Mouse (Mus musculus) MEL (cell line): ENCODE data around the gene Slc25a34. TPM values are rescaled to one million over a fixed set of nuclear protein-coding genes. Genes with fewer than 3 reads are reported as not detected.

Experiments
- DNase-seq: peaks from one replicate; pipeline ENCODE4 v3.0.0; 2011; ENCODE audit warnings: low read depth, low spot score
- H3K27ac ChIP-seq: 2 replicates; pipeline ENCODE4 v1.5.1; 2012; ENCODE audit warnings: low read depth, mild to moderate bottlenecking, control low read depth, low read length, moderate library complexity; ENCODE audit not compliant: control insufficient read depth
- H3K27me3 ChIP-seq, 2 experiments: fragments of 150-350 bp in 1 of 2; sonication (generic) in 1 of 2; 2 replicates each; pipeline ENCODE4 v1.6.1; 2012; ENCODE audit warnings: low read length in 2 of 2, mild to moderate bottlenecking in 2 of 2, improper control_type of control experiment in 1 of 2, moderate library complexity in 1 of 2; ENCODE audit not compliant: insufficient read depth in 2 of 2, control insufficient read depth in 1 of 2
- H3K36me3 ChIP-seq, 2 experiments: 2 replicates each; pipeline ENCODE4 v1.6.1; 2012 to 2014; ENCODE audit warnings: low read length in 2 of 2, improper control_type of control experiment in 1 of 2, inconsistent platforms in 1 of 2, mild to moderate bottlenecking in 1 of 2; ENCODE audit not compliant: insufficient read depth in 2 of 2, control insufficient read depth in 1 of 2
- H3K4me1 ChIP-seq, 2 experiments: fragments of 150-350 bp in 1 of 2; sonication (generic) in 1 of 2; 2 replicates each; pipeline ENCODE4 v1.6.1; 2012; ENCODE audit warnings: low read length in 2 of 2, improper control_type of control experiment in 1 of 2, mild to moderate bottlenecking in 1 of 2; ENCODE audit not compliant: insufficient read depth in 2 of 2, control insufficient read depth in 1 of 2
- H3K4me3 ChIP-seq, 2 experiments: fragments of 150-350 bp in 1 of 2; sonication (generic) in 1 of 2; 2 replicates each; pipeline ENCODE4 v1.5.1; 2012; ENCODE audit warnings: low read depth in 2 of 2, low read length in 2 of 2, mild to moderate bottlenecking in 2 of 2, moderate library complexity in 2 of 2, control low read depth in 1 of 2, improper control_type of control experiment in 1 of 2; ENCODE audit not compliant: control insufficient read depth in 1 of 2, insufficient read depth in 1 of 2
- H3K79me2 ChIP-seq: 2 replicates; pipeline ENCODE4 v1.6.1; 2012; ENCODE audit warnings: mild to moderate bottlenecking, low read length, moderate library complexity; ENCODE audit not compliant: control insufficient read depth, poor library complexity, insufficient read depth
- H3K9ac ChIP-seq: 2 replicates; pipeline ENCODE4 v1.6.1; 2012; ENCODE audit warnings: low read depth, mild to moderate bottlenecking, control low read depth, low read length, moderate library complexity; ENCODE audit not compliant: control insufficient read depth, poor library complexity, severe bottlenecking
- H3K9me3 ChIP-seq: fragments of 150-350 bp; sonication (generic); replicated peaks from 2 replicates; pipeline ENCODE4 v1.6.1; 2012; ENCODE audit warnings: mild to moderate bottlenecking, low read length, improper control_type of control experiment, moderate library complexity; ENCODE audit not compliant: insufficient read depth
- BHLHE40 ChIP-seq: IDR thresholded peaks from 2 replicates; pipeline ENCODE4 v1.6.1; 2012; ENCODE audit warnings: low read depth, mild to moderate bottlenecking, inconsistent platforms, low read length, improper control_type of control experiment, borderline replicate concordance
- CHD1 ChIP-seq: IDR thresholded peaks from 2 replicates; pipeline ENCODE4 v1.6.1; 2012; ENCODE audit warnings: low read depth, mild to moderate bottlenecking, inconsistent platforms, low read length, improper control_type of control experiment
- E2F4 ChIP-seq: IDR thresholded peaks from 2 replicates; pipeline ENCODE4 v1.6.1; 2011; ENCODE audit warnings: low read depth, low read length, improper control_type of control experiment, borderline replicate concordance
- ELF1 ChIP-seq: IDR thresholded peaks from 2 replicates; pipeline ENCODE4 v1.6.1; 2014; ENCODE audit warnings: low read depth, mild to moderate bottlenecking, inconsistent platforms, low read length, improper control_type of control experiment, moderate library complexity
- EP300 ChIP-seq, 2 experiments: IDR thresholded peaks; 2 replicates each; pipeline ENCODE4 v1.6.1; 2011; ENCODE audit warnings: improper control_type of control experiment in 2 of 2, low read length in 2 of 2, low read depth in 1 of 2, mild to moderate bottlenecking in 1 of 2
- ETS1 ChIP-seq: IDR thresholded peaks from 2 replicates; pipeline ENCODE4 v1.6.1; 2012; ENCODE audit warnings: low read depth, mild to moderate bottlenecking, inconsistent platforms, low read length, improper control_type of control experiment, moderate library complexity
- GABPA ChIP-seq: IDR thresholded peaks from 2 replicates; pipeline ENCODE4 v1.6.1; 2012; ENCODE audit warnings: low read depth, mild to moderate bottlenecking, inconsistent platforms, low read length, improper control_type of control experiment, moderate library complexity
- GATA1 ChIP-seq: IDR thresholded peaks from 2 replicates; pipeline ENCODE4 v1.6.1; 2011; ENCODE audit warnings: low read depth, low read length, improper control_type of control experiment
- HCFC1 ChIP-seq: IDR thresholded peaks from 2 replicates; pipeline ENCODE4 v1.6.1; 2012; ENCODE audit warnings: low read depth, mild to moderate bottlenecking, inconsistent platforms, low read length, improper control_type of control experiment, moderate library complexity
- JUND ChIP-seq: IDR thresholded peaks from 2 replicates; pipeline ENCODE4 v1.6.1; 2011; ENCODE audit warnings: low read depth, mild to moderate bottlenecking, improper control_type of control experiment, low read length
- MAFK ChIP-seq: IDR thresholded peaks from 2 replicates; pipeline ENCODE4 v1.6.1; 2011; ENCODE audit warnings: low read depth, mild to moderate bottlenecking, low read length, improper control_type of control experiment, borderline replicate concordance
- MAX ChIP-seq: IDR thresholded peaks from 2 replicates; pipeline ENCODE4 v1.6.1; 2011; ENCODE audit warnings: low read length, improper control_type of control experiment
- MAZ ChIP-seq: IDR thresholded peaks from 2 replicates; pipeline ENCODE4 v1.6.1; 2012; ENCODE audit warnings: low read depth, mild to moderate bottlenecking, inconsistent platforms, low read length, improper control_type of control experiment
- MEF2A ChIP-seq: IDR thresholded peaks from 2 replicates; pipeline ENCODE4 v1.6.1; 2014; ENCODE audit warnings: low read depth, mild to moderate bottlenecking, inconsistent platforms, low read length, improper control_type of control experiment; ENCODE audit not compliant: poor library complexity, insufficient replicate concordance, severe bottlenecking; ENCODE audit errors: extremely low read depth
- MYB ChIP-seq: IDR thresholded peaks from 2 replicates; pipeline ENCODE4 v1.6.1; 2011; ENCODE audit warnings: mild to moderate bottlenecking, low read depth, low read length, improper control_type of control experiment
- MYC ChIP-seq: IDR thresholded peaks from 2 replicates; pipeline ENCODE4 v1.6.1; 2011; ENCODE audit warnings: low read depth, mild to moderate bottlenecking, low read length, improper control_type of control experiment, moderate library complexity
- NELFE ChIP-seq: IDR thresholded peaks from 2 replicates; pipeline ENCODE4 v1.6.1; 2011; ENCODE audit warnings: low read depth, low read length, improper control_type of control experiment
- NRF1 ChIP-seq: IDR thresholded peaks from 2 replicates; pipeline ENCODE4 v1.6.1; 2014; ENCODE audit warnings: low read depth, mild to moderate bottlenecking, inconsistent platforms, low read length, improper control_type of control experiment, moderate library complexity; ENCODE audit not compliant: poor library complexity, insufficient read depth, severe bottlenecking
- POLR2A ChIP-seq, 2 experiments: IDR thresholded peaks; 2 replicates each; pipeline ENCODE4 v1.6.1; 2011 to 2012; ENCODE audit warnings: low read length in 2 of 2, mild to moderate bottlenecking in 2 of 2, control low read depth in 1 of 2, improper control_type of control experiment in 1 of 2, low read depth in 1 of 2, moderate library complexity in 1 of 2; ENCODE audit not compliant: control insufficient read depth in 1 of 2, insufficient read depth in 1 of 2, poor library complexity in 1 of 2
- POLR2AphosphoS2 ChIP-seq: IDR thresholded peaks from 2 replicates; pipeline ENCODE4 v1.6.1; 2011; ENCODE audit warnings: low read length, improper control_type of control experiment
- POLR2AphosphoS5 ChIP-seq: IDR thresholded peaks from 2 replicates; pipeline ENCODE4 v1.6.1; 2012; ENCODE audit warnings: low read depth, borderline replicate concordance, mild to moderate bottlenecking, inconsistent platforms, low read length, moderate library complexity, mixed read lengths
- RCOR1 ChIP-seq: IDR thresholded peaks from 2 replicates; pipeline ENCODE4 v1.6.1; 2012; ENCODE audit warnings: low read depth, mild to moderate bottlenecking, inconsistent platforms, low read length, improper control_type of control experiment
- SIN3A ChIP-seq: IDR thresholded peaks from 2 replicates; pipeline ENCODE4 v1.6.1; 2012; ENCODE audit warnings: low read length, improper control_type of control experiment, inconsistent platforms
- SMC3 ChIP-seq: IDR thresholded peaks from 2 replicates; pipeline ENCODE4 v1.6.1; 2011; ENCODE audit warnings: low read depth, low read length, improper control_type of control experiment
- TAL1 ChIP-seq: IDR thresholded peaks from 2 replicates; pipeline ENCODE4 v1.6.1; 2012; ENCODE audit warnings: mild to moderate bottlenecking, inconsistent platforms, low read length, moderate library complexity, mixed read lengths
- TBP ChIP-seq: IDR thresholded peaks from 2 replicates; pipeline ENCODE4 v1.8.0; 2011; ENCODE audit warnings: low read depth, low read length, improper control_type of control experiment
- TCF12 ChIP-seq: IDR thresholded peaks from 2 replicates; pipeline ENCODE4 v1.6.1; 2014; ENCODE audit warnings: low read depth, mild to moderate bottlenecking, inconsistent platforms, low read length, improper control_type of control experiment, moderate library complexity
- UBTF ChIP-seq: IDR thresholded peaks from 2 replicates; pipeline ENCODE4 v1.6.1; 2012; ENCODE audit warnings: low read depth, mild to moderate bottlenecking, inconsistent platforms, low read length, improper control_type of control experiment, moderate library complexity, borderline replicate concordance; ENCODE audit not compliant: insufficient read depth
- USF1 ChIP-seq: IDR thresholded peaks from 2 replicates; pipeline ENCODE4 v1.6.1; 2014; ENCODE audit warnings: low read depth, mild to moderate bottlenecking, inconsistent platforms, low read length, improper control_type of control experiment, moderate library complexity
- USF2 ChIP-seq, 2 experiments: IDR thresholded peaks; 2 replicates each; pipeline ENCODE4 v1.6.1; 2011 to 2012; ENCODE audit warnings: improper control_type of control experiment in 2 of 2, low read length in 2 of 2, borderline replicate concordance in 1 of 2, inconsistent platforms in 1 of 2, low read depth in 1 of 2, mild to moderate bottlenecking in 1 of 2; ENCODE audit not compliant: insufficient read depth in 1 of 2
- ZKSCAN1 ChIP-seq: IDR thresholded peaks from 2 replicates; pipeline ENCODE4 v1.6.1; 2012; ENCODE audit warnings: low read depth, mild to moderate bottlenecking, inconsistent platforms, low read length, improper control_type of control experiment, moderate library complexity
- ZMIZ1 ChIP-seq: IDR thresholded peaks from 2 replicates; pipeline ENCODE4 v1.6.1; 2012; ENCODE audit warnings: low read depth, mild to moderate bottlenecking, inconsistent platforms, low read length, improper control_type of control experiment, moderate library complexity
- polyA plus RNA-seq, 2 experiments: library from polyadenylated mRNA; stranded (reverse) in 1 of 2; unstranded in 1 of 2; fragments of >175 nt in 1 of 2; fragments of >200 nt in 1 of 2; gene quantifications; 2 replicates each; pipeline versions ENCODE4 v1.2.1 to v1.2.4; 2012; ENCODE audit warnings: low replicate concordance in 2 of 2, low read depth in 1 of 2; ENCODE audit not compliant: insufficient read length in 2 of 2, insufficient read depth in 1 of 2, missing spikeins in 1 of 2
- total RNA-seq: library from RNA; depleted of rRNA; stranded (reverse); fragments of 300-350 nt; gene quantifications from 2 replicates; pipeline ENCODE4 v1.2.3, GENCODE M21; 2012

The Slc25a34 gene
- total and polyA plus RNA-seq, 3 experiments = 0.10 TPM; not detected in 2

DNA sequence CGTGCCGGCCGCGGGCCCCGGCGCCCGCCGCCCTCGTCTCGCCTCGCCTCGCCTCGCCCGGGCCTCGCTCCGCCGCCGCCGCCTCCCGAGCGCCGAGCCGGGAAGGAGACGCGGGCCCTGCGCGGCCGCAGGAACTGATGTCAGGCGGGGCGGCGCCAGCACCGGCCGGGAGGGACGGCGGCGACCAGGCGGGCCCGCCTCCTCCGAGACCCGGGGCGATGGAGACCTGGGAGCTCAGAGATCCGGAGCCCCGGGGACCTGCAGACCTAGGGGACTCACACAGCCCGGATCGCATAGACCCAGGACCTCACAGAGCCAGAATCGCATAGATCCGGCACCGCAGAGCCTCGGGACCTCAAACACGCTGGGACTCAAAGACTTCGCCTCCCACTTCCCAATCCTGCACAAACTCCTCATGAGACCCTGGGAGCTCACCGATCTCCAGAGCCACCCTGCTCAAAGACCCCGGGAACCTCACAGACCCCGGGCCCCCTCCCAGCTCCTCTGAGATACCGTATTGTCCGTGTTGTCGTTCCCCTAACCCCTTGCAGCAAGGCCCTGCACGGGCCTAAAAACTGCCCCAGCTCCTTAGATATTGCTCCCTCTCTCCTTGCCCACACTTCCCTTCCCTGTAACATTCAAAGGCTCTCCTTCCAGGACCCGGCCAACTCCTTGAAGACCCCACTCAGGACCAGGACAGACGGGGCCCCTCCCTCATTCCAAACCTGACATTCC, 40.6 kb upstream of the Slc25a34 start:
- H3K4me1 ChIP-seq = peaks cover 4 to 15% of the 10 kb centered on the region in 2 experiments; a peak in 3 of 4 replicates
- H3K4me3 ChIP-seq = peak overlapping the region; percentile 85 to 100
- no peak overlapping the region for H3K27ac ChIP-seq
- TF ChIP-seq ELF1 (no peak), MAZ (no peak), EP300 (IDR thresholded peaks at IDR 0.05; ENCODE audit: low read depth in 1 of 2, low read length in 2 of 2) (no peak), USF2 (IDR thresholded peaks at IDR 0.05; ENCODE audit: borderline replicate concordance in 1 of 2, insufficient read depth in 1 of 2, low read depth in 1 of 2, low read length in 2 of 2) (no peak), GATA1 (no peak), ZMIZ1 (peak; percentile 62), RCOR1 (no peak), MYC (no peak), BHLHE40 (no peak), CHD1 (no peak), ZKSCAN1 (no peak), MAFK (no peak), POLR2A (IDR thresholded peaks at IDR 0.05; ENCODE audit: control insufficient read depth in 1 of 2, insufficient read depth in 1 of 2, low read depth in 1 of 2, low read length in 2 of 2, poor library complexity in 1 of 2) (peak; percentile 75 to 84), TAL1 (no peak), TBP (no peak), SIN3A (no peak), MEF2A (no peak), NELFE (no peak; the same call in none of the 2 replicates), JUND (no peak), E2F4 (no peak), SMC3 (no peak), POLR2AphosphoS2 (no peak), UBTF (peak; percentile 49; the same call in 1 of the 2 replicates), MAX (no peak), MYB (no peak), HCFC1 (peak; percentile 35; the same call in 1 of the 2 replicates), GABPA (no peak), ETS1 (no peak), POLR2AphosphoS5 (no peak), TCF12 (no peak), NRF1 (peak; percentile 50; the same call in 1 of the 2 replicates), USF1 (0 out of 2 replicates have a peak, but pooled peaks have one; percentile 2)
- no peaks in the 10 kb centered on the region for H3K9me3 ChIP-seq
- peak overlapping the region; percentile 89 for H3K9ac ChIP-seq
- H3K27me3 ChIP-seq = no peaks in the 10 kb centered on the region
- peak; percentile 70 for DNase-seq
- H3K36me3 ChIP-seq = peaks cover 0 to 10% of the 10 kb centered on the region in 2 experiments; a peak in 2 of 4 replicates
- H3K79me2 ChIP-seq = peaks cover 16% of the 10 kb centered on the region
